Mouse (Mus musculus): Measurements from ENCODE around the gene Gm26938. TPM values are rescaled to one million over a fixed set of nuclear protein-coding genes. Genes with fewer than 3 reads are reported as not detected.

The Gm26938 gene
- polyA plus RNA-seq, 1 experiment from 2014 or later: not detected

DNA sequence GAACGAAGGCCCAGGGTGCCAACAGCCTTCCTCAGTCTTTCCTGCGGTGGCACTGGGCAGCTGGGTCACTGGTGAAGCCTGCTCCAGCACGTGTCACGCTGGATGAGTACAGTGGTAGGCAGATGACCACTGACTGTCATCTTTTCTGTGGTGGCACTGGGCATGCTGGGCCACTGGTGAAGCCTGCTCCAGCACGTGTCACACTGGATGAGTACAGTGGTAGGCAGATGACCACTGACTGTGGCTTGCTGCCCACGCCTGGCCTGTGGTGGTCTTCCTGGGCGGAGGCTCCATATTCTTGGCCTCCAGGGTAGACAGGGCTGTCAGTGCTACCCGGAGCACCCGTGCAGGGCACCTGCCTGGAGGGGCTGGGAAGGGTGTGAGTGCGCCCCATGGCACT, 24.3 kb downstream of the Gm26938 start:
- Histone ChIP-seq H3K4me1 (ENCODE audit: control insufficient read depth, insufficient read depth, low read length) (peaks cover 56% of the 10 kb centered on the region), H3K27ac (ENCODE audit: low read depth, low read length) (no peak overlapping the region), H3K4me3 (ENCODE audit: low read depth, low read length) (no peak overlapping the region), H3K9me3 (replicated peaks; ENCODE audit: control insufficient read depth, low read length) (no peaks in the 10 kb centered on the region), H3K4me2 (no peak overlapping the region), H3K27me3 (ENCODE audit: control insufficient read depth, insufficient read depth, low read length) (no peaks in the 10 kb centered on the region), H3K9ac (ENCODE audit: low read depth, low read length) (no peak overlapping the region), H3K36me3 (ENCODE audit: control insufficient read depth, insufficient read depth, low read length) (peaks cover 12% of the 10 kb centered on the region)
- 91% methylated on average over 10 of the region's 10 CpGs for WGBS (ENCODE audit: insufficient replicate concordance)
- no peak for ATAC-seq (replicated peaks; ENCODE audit: insufficient number of reproducible peaks, low FRiP score, low TSS enrichment)

DNA sequence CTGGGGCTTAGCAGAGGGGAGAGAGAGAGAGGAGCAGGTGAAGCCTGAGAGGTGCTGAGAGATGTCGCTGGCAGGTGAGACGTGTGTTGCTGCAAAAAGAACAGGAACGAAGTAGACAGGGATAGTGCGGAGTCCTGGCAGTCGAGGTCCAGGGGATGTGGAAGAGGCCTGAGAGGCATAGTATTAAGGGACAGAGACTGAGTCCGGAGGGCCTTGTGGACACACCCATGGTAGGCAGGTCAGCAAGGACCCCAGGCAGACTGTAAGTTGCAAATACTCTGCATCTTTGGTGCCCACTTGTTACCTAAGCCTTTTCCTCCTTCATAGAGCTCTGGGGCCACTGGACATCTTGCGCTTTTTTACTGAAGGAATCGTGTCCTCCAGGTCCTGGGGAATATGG, 25.0 kb downstream of the Gm26938 start:
- ATAC-seq (replicated peaks; ENCODE audit: insufficient number of reproducible peaks, low FRiP score, low TSS enrichment): no peak
- H3K27ac ChIP-seq (ENCODE audit: low read depth, low read length): peak overlapping the region; percentile 4; the same call in 1 of the 2 replicates
- H3K9me3 ChIP-seq (replicated peaks; ENCODE audit: control insufficient read depth, low read length): no peaks in the 10 kb centered on the region
- H3K4me2 ChIP-seq: no peak overlapping the region
- H3K27me3 ChIP-seq (ENCODE audit: control insufficient read depth, insufficient read depth, low read length): no peaks in the 10 kb centered on the region
- WGBS (ENCODE audit: insufficient replicate concordance): 87% methylated on average over 8 of the region's 8 CpGs
- H3K4me3 ChIP-seq (ENCODE audit: low read depth, low read length): no peak overlapping the region
- H3K9ac ChIP-seq (ENCODE audit: low read depth, low read length): no peak overlapping the region
- H3K4me1 ChIP-seq (ENCODE audit: control insufficient read depth, insufficient read depth, low read length): peaks cover 63% of the 10 kb centered on the region
- peaks cover 12% of the 10 kb centered on the region for H3K36me3 ChIP-seq (ENCODE audit: control insufficient read depth, insufficient read depth, low read length)

DNA sequence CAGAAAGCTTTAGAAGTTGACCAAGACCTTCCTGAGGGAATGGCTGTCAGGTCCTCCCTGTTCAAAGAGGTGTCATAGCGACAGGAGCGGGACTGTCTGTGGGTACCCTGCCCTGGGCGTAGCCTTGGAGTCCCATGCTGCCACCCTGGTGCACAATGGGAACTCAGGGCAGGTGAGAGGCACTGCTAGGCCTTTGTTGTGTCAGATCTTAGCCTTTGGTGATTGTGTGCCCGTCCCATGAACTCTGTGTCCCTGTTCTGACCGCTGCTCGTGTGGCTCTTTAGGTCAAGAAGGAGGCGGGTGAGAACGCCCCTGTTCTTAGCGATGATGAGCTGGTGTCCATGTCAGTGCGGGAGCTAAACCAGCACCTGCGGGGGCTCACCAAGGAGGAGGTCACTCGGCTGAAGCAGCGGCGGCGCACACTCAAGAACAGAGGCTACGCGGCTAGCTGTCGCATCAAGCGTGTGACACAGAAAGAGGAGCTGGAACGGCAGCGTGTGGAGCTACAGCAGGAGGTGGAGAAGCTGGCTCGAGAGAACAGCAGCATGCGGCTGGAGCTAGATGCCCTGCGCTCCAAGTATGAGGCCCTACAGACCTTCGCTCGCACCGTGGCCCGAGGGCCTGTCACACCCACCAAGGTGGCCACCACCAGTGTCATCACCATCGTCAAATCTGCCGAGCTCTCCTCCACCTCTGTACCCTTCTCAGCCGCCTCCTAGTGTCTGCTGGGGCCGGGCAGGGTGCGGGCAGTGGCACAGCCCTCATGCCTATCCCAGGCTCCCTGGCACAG, 26.2 kb downstream of the Gm26938 start:
- peak overlapping the region; percentile 4; the same call in 1 of the 2 replicates for H3K27ac ChIP-seq (ENCODE audit: low read depth, low read length)

DNA sequence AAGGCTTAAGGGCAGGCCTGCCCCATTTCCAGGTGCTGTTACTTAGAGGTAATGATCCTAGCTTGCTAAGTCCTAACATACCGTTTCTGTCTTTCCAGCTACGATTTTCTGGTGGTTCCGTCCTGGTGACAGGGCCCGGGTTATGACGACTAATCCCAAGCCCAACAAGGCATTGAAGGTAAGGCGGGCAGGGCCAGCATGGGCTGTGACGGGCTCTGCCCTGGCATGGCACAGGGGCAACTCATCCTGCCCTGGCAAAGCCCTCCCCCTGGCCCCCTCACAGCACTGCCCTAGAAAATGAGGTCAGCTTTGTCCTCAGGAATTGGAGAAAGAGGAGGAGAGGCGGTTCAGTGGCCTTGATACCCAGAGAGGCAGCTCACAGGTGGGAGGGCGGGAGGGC, 27.2 kb downstream of the Gm26938 start:
- Histone ChIP-seq H3K4me3 (ENCODE audit: low read depth, low read length) (no peak overlapping the region), H3K9me3 (replicated peaks; ENCODE audit: control insufficient read depth, low read length) (no peaks in the 10 kb centered on the region), H3K9ac (ENCODE audit: low read depth, low read length) (no peak overlapping the region), H3K27ac (ENCODE audit: low read depth, low read length) (no peak overlapping the region), H3K4me2 (no peak overlapping the region), H3K27me3 (ENCODE audit: control insufficient read depth, insufficient read depth, low read length) (no peaks in the 10 kb centered on the region), H3K4me1 (ENCODE audit: control insufficient read depth, insufficient read depth, low read length) (peaks cover 73% of the 10 kb centered on the region), H3K36me3 (ENCODE audit: control insufficient read depth, insufficient read depth, low read length) (peaks cover 12% of the 10 kb centered on the region)
- ATAC-seq (replicated peaks; ENCODE audit: insufficient number of reproducible peaks, low FRiP score, low TSS enrichment): no peak
- WGBS (ENCODE audit: insufficient replicate concordance): 89% methylated on average over 9 of the region's 9 CpGs

More for the DNA sequence above, 26.2 kb downstream of the Gm26938 start:
- Histone ChIP-seq H3K9me3 (replicated peaks; ENCODE audit: control insufficient read depth, low read length) (no peaks in the 10 kb centered on the region), H3K27me3 (ENCODE audit: control insufficient read depth, insufficient read depth, low read length) (no peaks in the 10 kb centered on the region), H3K4me1 (ENCODE audit: control insufficient read depth, insufficient read depth, low read length) (peaks cover 71% of the 10 kb centered on the region), H3K4me2 (no peak overlapping the region), H3K36me3 (ENCODE audit: control insufficient read depth, insufficient read depth, low read length) (peaks cover 12% of the 10 kb centered on the region), H3K9ac (ENCODE audit: low read depth, low read length) (no peak overlapping the region), H3K4me3 (ENCODE audit: low read depth, low read length) (no peak overlapping the region)
- ATAC-seq (replicated peaks; ENCODE audit: insufficient number of reproducible peaks, low FRiP score, low TSS enrichment): no peak
- 89% methylated on average over 33 of the region's 33 CpGs for WGBS (ENCODE audit: insufficient replicate concordance)

DNA sequence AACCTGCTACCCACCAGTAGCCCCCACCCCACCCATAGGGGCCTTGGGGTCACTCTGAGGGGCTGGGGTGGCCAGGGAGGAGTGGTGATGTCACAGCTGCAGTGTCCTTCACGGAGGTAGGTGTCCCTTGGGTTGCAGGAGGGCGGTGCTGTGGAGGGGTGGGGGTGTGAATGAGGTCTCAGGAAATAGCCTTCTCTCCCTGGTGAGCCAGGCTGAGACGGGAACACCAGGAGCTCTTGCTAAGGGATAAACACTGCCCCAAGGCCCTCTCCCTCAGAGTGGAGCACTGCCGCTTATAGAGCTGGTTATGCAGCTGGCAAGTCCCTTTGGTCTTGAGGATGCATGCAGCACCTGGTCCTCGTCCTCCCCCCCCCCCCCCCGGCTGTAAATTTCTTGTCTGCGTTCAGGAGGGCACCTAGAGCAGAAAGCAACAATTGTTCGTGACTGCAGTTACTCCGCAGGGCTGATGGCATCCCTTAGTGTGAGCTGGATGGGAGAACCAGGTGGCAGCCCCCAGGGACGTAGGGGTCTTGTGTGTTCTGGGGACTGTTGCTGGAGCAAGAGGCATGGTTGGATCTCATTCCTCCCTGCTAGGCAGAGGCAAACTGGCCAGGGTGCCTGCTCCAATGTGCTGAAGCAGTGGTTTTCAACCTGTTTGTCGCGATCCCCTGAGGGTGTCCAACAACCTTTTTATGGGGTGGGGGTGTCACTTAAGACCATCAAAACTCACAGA, 27.9 kb downstream of the Gm26938 start:
- Histone ChIP-seq H3K9me3 (replicated peaks; ENCODE audit: control insufficient read depth, low read length) (no peaks in the 10 kb centered on the region), H3K9ac (ENCODE audit: low read depth, low read length) (peak overlapping the region; percentile 64), H3K4me2 (peak overlapping the region; percentile 59), H3K27me3 (ENCODE audit: control insufficient read depth, insufficient read depth, low read length) (no peaks in the 10 kb centered on the region), H3K4me3 (ENCODE audit: low read depth, low read length) (peak overlapping the region; percentile 19), H3K27ac (ENCODE audit: low read depth, low read length) (peak overlapping the region; percentile 94), H3K36me3 (ENCODE audit: control insufficient read depth, insufficient read depth, low read length) (peaks cover 12% of the 10 kb centered on the region), H3K4me1 (ENCODE audit: control insufficient read depth, insufficient read depth, low read length) (peaks cover 73% of the 10 kb centered on the region)
- WGBS (ENCODE audit: insufficient replicate concordance): 47% methylated on average over 12 of the region's 12 CpGs
- ATAC-seq (replicated peaks; ENCODE audit: insufficient number of reproducible peaks, low FRiP score, low TSS enrichment): no peak

DNA sequence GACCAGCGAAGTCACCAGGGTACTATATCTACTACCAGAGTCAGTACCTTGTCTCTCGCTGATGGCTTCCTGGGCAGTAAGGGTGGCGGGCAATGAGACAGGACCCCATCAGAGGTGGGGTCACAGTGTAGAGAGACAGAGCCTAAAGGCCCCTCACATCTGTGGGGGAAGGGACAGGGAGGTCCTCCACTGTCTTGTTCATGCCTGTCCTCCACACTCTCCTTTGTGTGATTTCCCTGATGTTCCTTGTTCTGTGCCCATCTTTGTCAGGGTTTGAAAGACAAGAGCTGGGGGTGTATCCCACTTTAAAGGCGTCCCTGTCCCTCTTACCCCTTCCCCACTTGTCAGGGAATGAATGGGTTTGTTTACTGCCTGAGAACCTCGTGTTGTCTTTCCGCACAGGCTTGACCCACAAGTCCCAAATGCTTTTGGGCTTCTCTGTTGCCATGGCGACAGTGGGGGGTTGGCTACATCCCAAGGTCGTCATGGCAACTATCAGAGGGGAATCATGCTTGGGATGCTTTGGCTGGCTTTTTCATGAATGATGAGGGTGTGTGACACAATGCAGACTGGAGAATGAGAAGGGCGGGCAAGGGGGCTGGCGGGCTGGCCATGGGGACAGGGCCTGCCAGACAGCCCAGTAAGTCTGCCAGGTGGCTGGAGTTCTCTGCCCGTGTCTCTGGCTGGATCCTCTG, 28.6 kb downstream of the Gm26938 start:
- H3K27me3 ChIP-seq (ENCODE audit: control insufficient read depth, insufficient read depth, low read length): no peaks in the 10 kb centered on the region
- H3K4me3 ChIP-seq (ENCODE audit: low read depth, low read length): peak overlapping the region; percentile 29
- peaks cover 12% of the 10 kb centered on the region for H3K36me3 ChIP-seq (ENCODE audit: control insufficient read depth, insufficient read depth, low read length)
- H3K9ac ChIP-seq (ENCODE audit: low read depth, low read length): peak overlapping the region; percentile 75
- 29% methylated on average over 11 of the region's 11 CpGs for WGBS (ENCODE audit: insufficient replicate concordance)
- peak overlapping the region; percentile 94 for H3K27ac ChIP-seq (ENCODE audit: low read depth, low read length)
- H3K9me3 ChIP-seq (replicated peaks; ENCODE audit: control insufficient read depth, low read length): no peaks in the 10 kb centered on the region
- H3K4me1 ChIP-seq (ENCODE audit: control insufficient read depth, insufficient read depth, low read length): peaks cover 73% of the 10 kb centered on the region
- ATAC-seq (replicated peaks; ENCODE audit: insufficient number of reproducible peaks, low FRiP score, low TSS enrichment): no peak
- peak overlapping the region; percentile 59 for H3K4me2 ChIP-seq

DNA sequence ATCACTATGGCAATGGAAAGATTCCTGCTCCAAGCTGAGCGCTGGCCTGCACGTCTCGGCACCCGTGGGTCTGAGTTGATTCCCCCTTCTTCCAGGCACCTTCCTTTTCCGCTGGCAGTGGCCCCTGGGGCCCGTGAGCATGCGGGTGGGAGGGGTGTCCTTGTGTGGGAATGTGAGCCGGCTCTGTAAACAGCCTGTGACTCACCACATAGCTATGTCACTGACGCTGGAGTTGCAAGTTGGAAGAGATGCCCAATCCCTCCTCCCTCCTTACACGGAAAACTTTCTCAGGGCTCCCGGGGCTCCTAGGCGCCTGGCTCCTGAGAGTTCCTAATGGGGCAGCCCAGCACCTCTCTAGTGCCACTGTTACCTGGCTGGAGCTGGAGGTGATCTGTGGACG, 29.3 kb downstream of the Gm26938 start:
- Histone ChIP-seq H3K4me2 (peak overlapping the region; percentile 59), H3K36me3 (ENCODE audit: control insufficient read depth, insufficient read depth, low read length) (peaks cover 12% of the 10 kb centered on the region), H3K27ac (ENCODE audit: low read depth, low read length) (peak overlapping the region; percentile 94), H3K9me3 (replicated peaks; ENCODE audit: control insufficient read depth, low read length) (no peaks in the 10 kb centered on the region), H3K9ac (ENCODE audit: low read depth, low read length) (peak overlapping the region; percentile 75), H3K4me1 (ENCODE audit: control insufficient read depth, insufficient read depth, low read length) (peaks cover 80% of the 10 kb centered on the region), H3K27me3 (ENCODE audit: control insufficient read depth, insufficient read depth, low read length) (no peaks in the 10 kb centered on the region), H3K4me3 (ENCODE audit: low read depth, low read length) (peak overlapping the region; percentile 29)
- ATAC-seq (replicated peaks; ENCODE audit: insufficient number of reproducible peaks, low FRiP score, low TSS enrichment): peak; percentile 60
- 6% methylated on average over 13 of the region's 13 CpGs for WGBS (ENCODE audit: insufficient replicate concordance)

DNA sequence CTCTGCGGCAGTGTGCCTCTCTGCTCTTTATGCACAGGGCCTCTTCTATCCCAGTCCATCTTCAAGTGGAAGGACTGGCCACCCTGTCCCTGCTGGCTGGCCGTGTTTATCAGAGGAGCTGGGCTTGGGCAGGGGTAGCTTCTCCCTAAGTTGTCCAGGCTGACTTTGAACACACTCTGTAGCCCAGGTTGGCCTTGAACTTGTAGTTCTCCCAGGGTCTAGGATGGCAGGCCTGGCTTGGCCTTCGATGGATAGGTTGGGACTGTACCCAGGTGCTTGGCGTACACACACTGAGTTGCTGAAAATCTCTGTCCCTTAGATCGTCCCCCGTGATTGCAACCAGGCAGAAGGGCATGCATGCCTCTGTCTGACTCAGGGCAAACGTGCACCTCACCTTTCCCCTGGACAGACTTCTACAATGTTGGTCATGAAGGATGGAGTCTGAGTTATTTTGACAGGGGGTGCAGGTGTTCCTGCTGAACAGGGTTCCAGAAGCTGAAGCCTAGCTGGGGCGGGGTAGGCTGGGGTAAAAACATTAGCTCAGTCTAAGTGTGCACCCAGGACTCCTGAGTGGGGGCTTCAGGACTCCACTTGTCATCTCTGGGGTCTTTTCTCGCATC, 30.1 kb downstream of the Gm26938 start:
- Histone ChIP-seq H3K9ac (ENCODE audit: low read depth, low read length) (peak overlapping the region; percentile 40; the same call in 1 of the 2 replicates), H3K36me3 (ENCODE audit: control insufficient read depth, insufficient read depth, low read length) (peaks cover 12% of the 10 kb centered on the region), H3K27me3 (ENCODE audit: control insufficient read depth, insufficient read depth, low read length) (no peaks in the 10 kb centered on the region), H3K27ac (ENCODE audit: low read depth, low read length) (peak overlapping the region; percentile 94), H3K4me1 (ENCODE audit: control insufficient read depth, insufficient read depth, low read length) (peaks cover 80% of the 10 kb centered on the region), H3K4me2 (peak overlapping the region; percentile 59), H3K4me3 (ENCODE audit: low read depth, low read length) (peak overlapping the region; percentile 29), H3K9me3 (replicated peaks; ENCODE audit: control insufficient read depth, low read length) (no peaks in the 10 kb centered on the region)
- ATAC-seq (replicated peaks; ENCODE audit: insufficient number of reproducible peaks, low FRiP score, low TSS enrichment): no peak
- 71% methylated on average over 9 of the region's 9 CpGs for WGBS (ENCODE audit: insufficient replicate concordance)
